In genomic region chr1:155974931-155975330, GRCm38 (mm10) we compare ENCODE assay signal across 16 mouse cellular contexts. TPM values are rescaled to one million over a fixed set of nuclear protein-coding genes. Genes with fewer than 3 reads are reported as not detected.
DNase-seq lines count a peak whose midpoint lies in the region; ATAC-seq and TF ChIP-seq lines count a peak whose summit lies in the region.
"Had no signal": no experiment of that assay in that cellular context is flagged by ENCODE, and none has a peak within 500 bp of the region (broad histone marks: within the 10 kb centered on the region; RNA-seq: fewer than 3 reads in every experiment).

No protein-coding gene starts in this region.

- H3K27me3 ChIP-seq in testis, adult 2 months (ENCODE audit: control insufficient read depth, insufficient read depth, low read length), result no peaks in the 10 kb centered on the region
- H3K27me3 ChIP-seq in intestine, embryonic 15.5 days (replicated peaks), result no peaks in the 10 kb centered on the region
- H3K27me3 ChIP-seq in liver, embryonic 14.5 days (ENCODE audit: control insufficient read depth, insufficient read depth, low read length), result no peaks in the 10 kb centered on the region
- H3K27me3 ChIP-seq: forebrain, embryonic 13.5 days; hindbrain, embryonic 13.5 days; stomach, embryonic 15.5 days had no signal

- no peak for DNase-seq in testis, postnatal 14 days (ENCODE audit: low spot score)
- DNase-seq in liver, embryonic 14.5 days (ENCODE audit: low read depth in 3 of 3, low spot score in 3 of 3), result peak; percentile 17 to 27 (median 26)
- no peak for DNase-seq in layer of hippocampus, postnatal 10 days (ENCODE audit: low spot score in 2 of 2)
- no peak for DNase-seq in ovary, postnatal 36 days (ENCODE audit: low spot score)
- DNase-seq in MN1 (ENCODE audit: low spot score), result no peak
- DNase-seq: adrenal gland, postnatal 25 days; cerebellum, adult 8-10 months; gastrocnemius, postnatal 10 days; midbrain, embryonic 14.5 days; right cerebral cortex, postnatal 25 days had no signal

- H3K36me3 ChIP-seq in testis, adult 2 months (ENCODE audit: control insufficient read depth, insufficient read depth, low read length), result no peaks in the 10 kb centered on the region
- H3K36me3 ChIP-seq in intestine, embryonic 15.5 days, result no peaks in the 10 kb centered on the region
- no peaks in the 10 kb centered on the region for H3K36me3 ChIP-seq in liver, embryonic 14.5 days (replicated peaks; ENCODE audit: control insufficient read depth, insufficient read depth, low read depth)
- H3K36me3 ChIP-seq: embryonic facial prominence, embryonic 10.5 days; hindbrain, embryonic 13.5 days; stomach, embryonic 15.5 days had no signal

- H3K4me2 ChIP-seq in intestine, embryonic 15.5 days (replicated peaks), result peak overlapping the region; percentile 19; the same call in 1 of the 2 replicates
- H3K4me2 ChIP-seq in liver, embryonic 14.5 days (ENCODE audit: low read depth), result peak overlapping the region; percentile 80

- WGBS in intestine, embryonic 15.5 days, result 49% methylated on average over 2 of the region's 2 CpGs
- 8% methylated on average over 2 of the region's 2 CpGs for WGBS in liver, embryonic 14.5 days (ENCODE audit: insufficient replicate concordance)

- ATAC-seq in intestine, embryonic 15.5 days, result no peak
- no peak for ATAC-seq in liver, embryonic 14.5 days (ENCODE audit: insufficient read depth)
- ATAC-seq: forebrain, embryonic 13.5 days had no signal

- no peak overlapping the region for H3K9ac ChIP-seq in intestine, embryonic 15.5 days
- H3K9ac ChIP-seq in liver, embryonic 14.5 days (replicated peaks), result no peak overlapping the region

- TF ChIP-seq CTCF in testis, adult 2 months (IDR thresholded peaks at IDR 0.05; ENCODE audit: control insufficient read depth, insufficient read depth, insufficient replicate concordance, low read depth, low read length), result no peak
- no peak for TF ChIP-seq CTCF in liver, embryonic 14.5 days (IDR thresholded peaks at IDR 0.05; ENCODE audit: low read depth)

- H3K4me3 ChIP-seq in testis, adult 2 months (ENCODE audit: control insufficient read depth, low read depth, low read length), result peak overlapping the region; percentile 41; the same call in 1 of the 2 replicates
- H3K4me3 ChIP-seq in intestine, embryonic 15.5 days (replicated peaks), result no peak overlapping the region
- H3K4me3 ChIP-seq in liver, embryonic 14.5 days (ENCODE audit: insufficient read depth in 1 of 2, low read depth in 2 of 2, low read length in 2 of 2), result no peak overlapping the region

- TF ChIP-seq EP300 in liver, embryonic 14.5 days (IDR thresholded peaks at IDR 0.05; ENCODE audit: low read depth), result peak; percentile 28; the same call in 1 of the 2 replicates

- no peak overlapping the region for H3K27ac ChIP-seq in testis, adult 2 months (ENCODE audit: control insufficient read depth, insufficient read depth, low read depth, low read length)
- no peak overlapping the region for H3K27ac ChIP-seq in intestine, embryonic 15.5 days
- H3K27ac ChIP-seq in liver, embryonic 14.5 days, result no peak overlapping the region
- H3K27ac ChIP-seq: embryonic facial prominence, embryonic 10.5 days; stomach, embryonic 15.5 days had no signal

- no peak for TF ChIP-seq POLR2A in testis, adult 2 months (IDR thresholded peaks at IDR 0.05; ENCODE audit: control insufficient read depth, low read depth, low read length)

- no peaks in the 10 kb centered on the region for H3K9me3 ChIP-seq in intestine, embryonic 15.5 days
- H3K9me3 ChIP-seq in liver, embryonic 14.5 days (ENCODE audit: control insufficient read depth, low read length), result no peaks in the 10 kb centered on the region
- H3K9me3 ChIP-seq: embryonic facial prominence, embryonic 10.5 days; forebrain, embryonic 13.5 days; hindbrain, embryonic 13.5 days; stomach, embryonic 15.5 days had no signal

- peaks cover 3% of the 10 kb centered on the region for H3K4me1 ChIP-seq in testis, adult 2 months (ENCODE audit: control insufficient read depth, insufficient read depth, low read length)
- no peaks in the 10 kb centered on the region; the same call in 1 of the 2 replicates for H3K4me1 ChIP-seq in intestine, embryonic 15.5 days (replicated peaks)
- peaks cover 16 to 19% of the 10 kb centered on the region in 2 experiments for H3K4me1 ChIP-seq in liver, embryonic 14.5 days (replicated peaks; ENCODE audit: control insufficient read depth in 2 of 2, insufficient read depth in 2 of 2, low read length in 1 of 2)
- H3K4me1 ChIP-seq: stomach, embryonic 15.5 days had no signal

RNA-seq across cellular contexts. Expression of gene Cep350, which starts 1.9 kb away (rescaled TPM):
- 36.7 and 43.6 TPM in 2 replicates for polyA plus RNA-seq in testis, adult 2 months (2012; rRNA removed)
- polyA plus RNA-seq in intestine, embryonic 15.5 days (2015; fragmentation: Nextera tagmentation; extraction: Ambion mirVana), result 11.2 and 12.7 TPM in 2 replicates
- 2.5 and 3.5 TPM in 2 replicates for polyA plus RNA-seq in liver, embryonic 14.5 days (2012; rRNA removed)
- polyA plus RNA-seq in liver, embryonic 14.5 days (2014; fragmentation: Nextera tagmentation; extraction: Ambion mirVana), result 3.8 and 4.2 TPM in 2 replicates
- 10 to 100 TPM; 40.9 to 43.7 TPM for total RNA-seq in layer of hippocampus, postnatal 10 days (2021)

Comparison
In these comparisons a context has a peak if more than half of its experiments do, and no peak if none do; other contexts are left out.
1. DNase-seq: peak in liver, embryonic 14.5 days (3 of 3); none in testis, postnatal 14 days (single experiment), layer of hippocampus, postnatal 10 days (0 of 2), ovary, postnatal 36 days (single experiment) and MN1 (single experiment).